Mouse (Mus musculus) mesoderm, embryonic 11.5 days (tissue): Measurements from ENCODE around the gene Tmprss5.

Experiments
- DNase-seq: peaks from one replicate; pipeline ENCODE4 v3.0.0-alpha.2; 2012; ENCODE audit warnings: low read depth, low spot score

Tmprss5 gene

GRCm38 (mm10) chr9:49081107-49081506, at the start of gene Tmprss5:
Gene Tmprss5 (plus strand): TSS chr9:49081260.
- DNase-seq, result no peak

GRCm38 (mm10) chr9:49034764-49035163, 46.3 kb upstream of the Tmprss5 start:
- no peak for DNase-seq

- DNase-seq, result no peak
These were observed 30.2 kb upstream of the Tmprss5 start for GRCm38 (mm10) chr9:49050901-49051300.

- DNase-seq, result peak; percentile 61
These were observed 29.7 kb upstream of the Tmprss5 start for GRCm38 (mm10) chr9:49051349-49051748.

GRCm38 (mm10) chr9:49054028-49054427, 27.0 kb upstream of the Tmprss5 start:
- DNase-seq, result no peak

GRCm38 (mm10) chr9:49055333-49056205, 25.5 kb upstream of the Tmprss5 start, which contains the start of gene Zw10:
Gene Zw10 (plus strand): TSS chr9:49055613.
- peak; percentile 97 for DNase-seq

- no peak for DNase-seq
These were observed 4.2 kb upstream of the Tmprss5 start for GRCm38 (mm10) chr9:49076847-49077246.

- peak; percentile 81 for DNase-seq
These were observed 501 bp downstream of the Tmprss5 start for GRCm38 (mm10) chr9:49081561-49081960.

GRCm38 (mm10) chr9:49087317-49087716, 6.3 kb downstream of the Tmprss5 start:
- DNase-seq, result peak; percentile 49

- DNase-seq, result no peak
These were observed 17.8 kb downstream of the Tmprss5 start for GRCm38 (mm10) chr9:49098871-49099270.

- peak; percentile 63 for DNase-seq
These were observed 21.3 kb downstream of the Tmprss5 start for GRCm38 (mm10) chr9:49102328-49102727.

- peak; percentile 17 for DNase-seq
These were observed 28.0 kb downstream of the Tmprss5 start for GRCm38 (mm10) chr9:49109101-49109500.

- peak; percentile 23 for DNase-seq
These were observed 29.6 kb downstream of the Tmprss5 start for GRCm38 (mm10) chr9:49110476-49111220.

GRCm38 (mm10) chr9:49111296-49111695, 30.2 kb downstream of the Tmprss5 start:
- no peak for DNase-seq

GRCm38 (mm10) chr9:49118271-49118825, 37.3 kb downstream of the Tmprss5 start:
- DNase-seq, result no peak

- DNase-seq, result no peak
These were observed 38.7 kb downstream of the Tmprss5 start for GRCm38 (mm10) chr9:49119759-49120158.

- no peak for DNase-seq
These were observed 44.6 kb downstream of the Tmprss5 start for GRCm38 (mm10) chr9:49125706-49126105.

GRCm38 (mm10) chr9:49130514-49131010, 49.5 kb downstream of the Tmprss5 start:
- no peak for DNase-seq

- DNase-seq, result no peak
These were observed 62.8 kb downstream of the Tmprss5 start for GRCm38 (mm10) chr9:49143841-49144240.

- no peak for DNase-seq
These were observed 64.7 kb downstream of the Tmprss5 start for GRCm38 (mm10) chr9:49145776-49146175.

- no peak for DNase-seq
These were observed 66.0 kb downstream of the Tmprss5 start for GRCm38 (mm10) chr9:49147031-49147430.
